Mouse (Mus musculus): ENCODE measurements around the gene Art4. TPM values are rescaled to one million over a fixed set of nuclear protein-coding genes. Genes with fewer than 3 reads are reported as not detected.

Art4 gene
- total and polyA plus RNA-seq, 3 experiments, result 0.34 to 1.0 (median 0.48) TPM

- Histone ChIP-seq H3K79me2 (replicated peaks; ENCODE audit: control insufficient read depth, extremely low read depth, insufficient read depth, poor library complexity, severe bottlenecking) (no peaks in the 10 kb centered on the region), H3K4me1 (ENCODE audit: control insufficient read depth in 1 of 2, insufficient read depth in 2 of 2) (peaks cover 0 to 17% of the 10 kb centered on the region in 2 experiments; a peak in 2 of 4 replicates), H3K27me3 (replicated peaks) (no peaks in the 10 kb centered on the region), H3K4me2 (ENCODE audit: insufficient read depth, low read depth, poor library complexity, severe bottlenecking) (no peak overlapping the region), H3K36me3 (replicated peaks in 1 of 2; ENCODE audit: control insufficient read depth in 1 of 2, insufficient read depth in 1 of 2, low read length in 1 of 2) (peaks cover 7 to 42% of the 10 kb centered on the region in 2 experiments), H3K27ac (ENCODE audit: insufficient read depth, low read depth) (no peak overlapping the region), H3K9me3 (replicated peaks; ENCODE audit: low read length) (no peaks in the 10 kb centered on the region), H3K9ac (ENCODE audit: insufficient read depth, low read depth) (no peak overlapping the region), H3K4me3 (replicated peaks in 1 of 3; ENCODE audit: low read depth in 2 of 3, low read length in 2 of 3, poor library complexity in 1 of 3) (no peak overlapping the region)
- in situ Hi-C loops (cut with MboI; ENCODE audit: low pct_ligation_motif_present, low pct_unique_long_range_greater_than_20kb, low sequenced_read_pairs) (no loop called here), dilution Hi-C loops (cut with MboI; ENCODE audit: extremely low pct_ligation_motif_present, extremely low pct_unique_long_range_greater_than_20kb, low sequenced_read_pairs) (no loop called here)
- DNase-seq (ENCODE audit: extremely low read depth), result no peak
- TF ChIP-seq NELFE (IDR thresholded peaks at IDR 0.05; ENCODE audit: low read depth, low read length) (no peak), MAZ (IDR thresholded peaks at IDR 0.05; ENCODE audit: low read depth, low read length) (no peak), E2F4 (IDR thresholded peaks at IDR 0.05; ENCODE audit: insufficient replicate concordance, low read depth, low read length) (no peak), MEF2A (IDR thresholded peaks at IDR 0.05; ENCODE audit: borderline replicate concordance, low read depth, low read length) (no peak), ZNF384 (IDR thresholded peaks at IDR 0.05; ENCODE audit: low read depth, low read length) (no peak), TCF12 (IDR thresholded peaks at IDR 0.05; ENCODE audit: low read depth, low read length) (no peak), CTCF (conservative IDR thresholded peaks at IDR 0.05 in 1 of 2, IDR thresholded peaks at IDR 0.05 in 1 of 2; ENCODE audit: low read depth in 2 of 2, low read length in 2 of 2) (no peak), PAX5 (IDR thresholded peaks at IDR 0.05; ENCODE audit: low read length) (no peak)
Observed at GRCm38 (mm10) chr6:136903885-136904470, 46.4 kb upstream of the Art4 start.

- H3K9ac ChIP-seq (ENCODE audit: insufficient read depth, low read depth), result no peak overlapping the region
- no peak overlapping the region for H3K27ac ChIP-seq (ENCODE audit: insufficient read depth, low read depth)
- peaks cover 7 to 31% of the 10 kb centered on the region in 2 experiments for H3K36me3 ChIP-seq (replicated peaks in 1 of 2; ENCODE audit: control insufficient read depth in 1 of 2, insufficient read depth in 1 of 2, low read length in 1 of 2)
- DNase-seq (ENCODE audit: extremely low read depth), result no peak
- H3K27me3 ChIP-seq (replicated peaks), result no peaks in the 10 kb centered on the region
- dilution Hi-C loops (cut with MboI; ENCODE audit: extremely low pct_ligation_motif_present, extremely low pct_unique_long_range_greater_than_20kb, low sequenced_read_pairs), result no loop called here
- no peak for TF ChIP-seq RAD21 (IDR thresholded peaks at IDR 0.05; ENCODE audit: low read depth, low read length)
- no peak for TF ChIP-seq GABPA (IDR thresholded peaks at IDR 0.05; ENCODE audit: insufficient replicate concordance, low read depth, low read length)
- no peak for TF ChIP-seq BHLHE40 (IDR thresholded peaks at IDR 0.05; ENCODE audit: low read depth, low read length)
- no peak for TF ChIP-seq HCFC1 (IDR thresholded peaks at IDR 0.05; ENCODE audit: low read depth, low read length)
- TF ChIP-seq UBTF (IDR thresholded peaks at IDR 0.05; ENCODE audit: low read depth, low read length), result no peak
- TF ChIP-seq SIN3A (IDR thresholded peaks at IDR 0.05; ENCODE audit: low read length), result no peak
- TF ChIP-seq POLR2A (IDR thresholded peaks at IDR 0.05; ENCODE audit: low read depth, low read length), result no peak
- TF ChIP-seq ELF1 (IDR thresholded peaks at IDR 0.05; ENCODE audit: low read depth, low read length), result no peak
- TF ChIP-seq JUN (IDR thresholded peaks at IDR 0.05; ENCODE audit: insufficient read depth, low read depth, low read length), result no peak
- no peak for TF ChIP-seq TCF12 (IDR thresholded peaks at IDR 0.05; ENCODE audit: low read depth, low read length)
- no peak for TF ChIP-seq ZC3H11A (IDR thresholded peaks at IDR 0.05; ENCODE audit: low read depth, low read length)
- no peak for TF ChIP-seq ETS1 (conservative IDR thresholded peaks at IDR 0.05; ENCODE audit: low read depth, low read length)
- no peak for TF ChIP-seq E2F4 (IDR thresholded peaks at IDR 0.05; ENCODE audit: insufficient replicate concordance, low read depth, low read length)
- TF ChIP-seq RCOR1 (conservative IDR thresholded peaks at IDR 0.05; ENCODE audit: low read depth, low read length), result no peak
- TF ChIP-seq PAX5 (IDR thresholded peaks at IDR 0.05; ENCODE audit: low read length), result no peak
- no peak for TF ChIP-seq MEF2A (IDR thresholded peaks at IDR 0.05; ENCODE audit: borderline replicate concordance, low read depth, low read length)
- TF ChIP-seq TBP (conservative IDR thresholded peaks at IDR 0.05; ENCODE audit: low read depth, low read length), result no peak
- no peak for TF ChIP-seq NRF1 (IDR thresholded peaks at IDR 0.05; ENCODE audit: low read depth, low read length)
- no peaks in the 10 kb centered on the region for H3K9me3 ChIP-seq (replicated peaks; ENCODE audit: low read length)
- H3K4me3 ChIP-seq (replicated peaks in 1 of 3; ENCODE audit: low read depth in 2 of 3, low read length in 2 of 3, poor library complexity in 1 of 3), result no peak overlapping the region
- H3K79me2 ChIP-seq (replicated peaks; ENCODE audit: control insufficient read depth, extremely low read depth, insufficient read depth, poor library complexity, severe bottlenecking), result no peaks in the 10 kb centered on the region
- H3K4me2 ChIP-seq (ENCODE audit: insufficient read depth, low read depth, poor library complexity, severe bottlenecking), result no peak overlapping the region
- in situ Hi-C loops (cut with MboI; ENCODE audit: low pct_ligation_motif_present, low pct_unique_long_range_greater_than_20kb, low sequenced_read_pairs), result no loop called here
- H3K4me1 ChIP-seq (ENCODE audit: control insufficient read depth in 1 of 2, insufficient read depth in 2 of 2), result peaks cover 0 to 19% of the 10 kb centered on the region in 2 experiments; a peak in 2 of 4 replicates
Observed at GRCm38 (mm10) chr6:136902527-136902926, 45.0 kb upstream of the Art4 start.

Measured in CH12.LX (cell line).